Mouse (Mus musculus) liver, embryonic 16.5 days (tissue): ENCODE results near the gene Idnk. TPM values are rescaled to one million over a fixed set of nuclear protein-coding genes. Genes with fewer than 3 reads are reported as not detected.

Experiments used
- ATAC-seq: fragments of 200-750 bp; cut with Nextera tagmentation; 2 replicates; pipeline ENCODE4 v1.8.0; 2017; ENCODE audit warnings: low read depth, mild to moderate bottlenecking, moderate number of reproducible peaks, moderate library complexity
- H3K27ac ChIP-seq: fragments of 300-500 bp; sonication (generic); 2 replicates; pipeline ENCODE4 v1.5.1; 2014; ENCODE audit warnings: mild to moderate bottlenecking, low read length
- H3K27me3 ChIP-seq: fragments of 300-500 bp; sonication (generic); 2 replicates; pipeline ENCODE4 v1.6.1; 2014; ENCODE audit warnings: low read depth, low read length, mixed read lengths; ENCODE audit not compliant: control insufficient read depth, insufficient read depth
- H3K36me3 ChIP-seq: fragments of 300-500 bp; sonication (generic); 2 replicates; pipeline ENCODE4 v1.6.1; 2014; ENCODE audit warnings: mild to moderate bottlenecking; ENCODE audit not compliant: control insufficient read depth, insufficient read depth
- H3K4me1 ChIP-seq: fragments of 300-500 bp; sonication (generic); 2 replicates; pipeline ENCODE4 v1.6.1; 2014; ENCODE audit warnings: low read depth, low read length, mixed read lengths; ENCODE audit not compliant: control insufficient read depth
- H3K4me2 ChIP-seq: fragments of 300-500 bp; sonication (generic); 2 replicates; pipeline ENCODE4 v1.6.1; 2014; ENCODE audit warnings: low read depth, low read length, mixed read lengths
- H3K4me3 ChIP-seq: fragments of 300-500 bp; sonication (generic); 2 replicates; pipeline ENCODE4 v1.5.1; 2014; ENCODE audit warnings: low read depth, mild to moderate bottlenecking, low read length
- H3K9ac ChIP-seq: fragments of 300-500 bp; sonication (generic); 2 replicates; pipeline ENCODE4 v1.6.1; 2014; ENCODE audit warnings: low read depth, low read length
- H3K9me3 ChIP-seq: fragments of 300-500 bp; sonication (generic); replicated peaks from 2 replicates; pipeline ENCODE4 v1.6.1; 2016; ENCODE audit warnings: low read length; ENCODE audit not compliant: control insufficient read depth
- WGBS: fragments of 180-500 bp; shearing (Covaris S2); extraction: QIAGEN DNeasy Blood & Tissue Kit; methylation state at CpG from one replicate; pipeline ENCODE4 v1.1.7; 2014; ENCODE audit not compliant: insufficient replicate concordance; 5-methylcytosine and 5-hydroxymethylcytosine counted together
- polyA plus RNA-seq: library from polyadenylated mRNA; unstranded; fragments of >200 nt; fragmentation: Nextera tagmentation; extraction: Ambion mirVana; gene quantifications from 2 replicates; pipeline ENCODE4 v1.2.1, GENCODE M21; 2015

Idnk gene
- 18.3 and 18.9 TPM in 2 replicates for polyA plus RNA-seq

GRCm38 (mm10) chr13:58157447-58158098, at the start of gene Idnk:
Gene Idnk (plus strand): TSS chr13:58157649.
- WGBS: 0% methylated on average over 30 of the region's 30 CpGs
- Histone ChIP-seq H3K9ac (peak within 1 kb of the TSS; percentile 77), H3K4me3 (peak within 1 kb of the TSS; percentile 81), H3K36me3 (peaks cover 13% of the 10 kb centered on the region; the same call in 1 of the 2 replicates), H3K27ac (peak within 1 kb of the TSS; percentile 84), H3K4me1 (peaks cover 10% of the 10 kb centered on the region), H3K4me2 (peak within 1 kb of the TSS; percentile 97), H3K27me3 (no peaks in the 10 kb centered on the region), H3K9me3 (no peaks in the 10 kb centered on the region)
- ATAC-seq: peak; percentile 91

- 71% methylated on average over 6 of the region's 6 CpGs for WGBS
Measured at GRCm38 (mm10) chr13:58111306-58111705, 46.1 kb upstream of the Idnk start.

GRCm38 (mm10) chr13:58112191-58112590, 45.3 kb upstream of the Idnk start:
- no peaks in the 10 kb centered on the region; the same call in none of the 2 replicates for H3K4me1 ChIP-seq
- peak overlapping the region; percentile 58 for H3K4me3 ChIP-seq
- peaks cover 35% of the 10 kb centered on the region for H3K27me3 ChIP-seq
- no peak overlapping the region for H3K27ac ChIP-seq
- H3K36me3 ChIP-seq: no peaks in the 10 kb centered on the region
- H3K9ac ChIP-seq: no peak overlapping the region
- WGBS: 45% methylated on average over 10 of the region's 10 CpGs
- H3K9me3 ChIP-seq: no peaks in the 10 kb centered on the region
- peak overlapping the region; percentile 5; the same call in 1 of the 2 replicates for H3K4me2 ChIP-seq
- no peak for ATAC-seq

More at GRCm38 (mm10) chr13:58111306-58111705, 46.1 kb upstream of the Idnk start:
- Histone ChIP-seq H3K27ac (no peak overlapping the region), H3K4me3 (no peak overlapping the region), H3K4me2 (no peak overlapping the region), H3K9me3 (no peaks in the 10 kb centered on the region), H3K27me3 (peaks cover 34% of the 10 kb centered on the region), H3K36me3 (no peaks in the 10 kb centered on the region), H3K4me1 (no peaks in the 10 kb centered on the region; the same call in none of the 2 replicates), H3K9ac (no peak overlapping the region)
- ATAC-seq: no peak

- no peak for ATAC-seq
- WGBS: 10% methylated on average over 11 of the region's 11 CpGs
- H3K36me3 ChIP-seq: no peaks in the 10 kb centered on the region
- peak overlapping the region; percentile 64 for H3K4me2 ChIP-seq
- H3K27me3 ChIP-seq: peaks cover 35% of the 10 kb centered on the region
- no peak overlapping the region for H3K27ac ChIP-seq
- peak overlapping the region; percentile 44 for H3K9ac ChIP-seq
- H3K4me3 ChIP-seq: peak overlapping the region; percentile 58
- H3K4me1 ChIP-seq: no peaks in the 10 kb centered on the region; the same call in none of the 2 replicates
- no peaks in the 10 kb centered on the region for H3K9me3 ChIP-seq
Measured at GRCm38 (mm10) chr13:58112601-58113041, 44.8 kb upstream of the Idnk start.

- peak within 1 kb of the TSS; percentile 58 for H3K4me3 ChIP-seq
- no peaks in the 10 kb centered on the region; the same call in none of the 2 replicates for H3K4me1 ChIP-seq
- H3K27me3 ChIP-seq: peaks cover 35% of the 10 kb centered on the region
- H3K27ac ChIP-seq: no peak within 1 kb of the TSS
- 1% methylated on average over 35 of the region's 35 CpGs for WGBS
- H3K4me2 ChIP-seq: peak within 1 kb of the TSS; percentile 64
- H3K9me3 ChIP-seq: no peaks in the 10 kb centered on the region
- no peaks in the 10 kb centered on the region for H3K36me3 ChIP-seq
- peak; percentile 51 for ATAC-seq
- H3K9ac ChIP-seq: peak within 1 kb of the TSS; percentile 44
Measured at GRCm38 (mm10) chr13:58113061-58113900, 44.2 kb upstream of the Idnk start, which contains the start of gene Klhl3. Gene Klhl3 (minus strand): TSS chr13:58113592.

GRCm38 (mm10) chr13:58115227-58115626, 42.2 kb upstream of the Idnk start:
- H3K4me3 ChIP-seq: no peak overlapping the region
- H3K9me3 ChIP-seq: no peaks in the 10 kb centered on the region
- H3K27me3 ChIP-seq: peaks cover 35% of the 10 kb centered on the region
- H3K27ac ChIP-seq: no peak overlapping the region
- 9% methylated on average over 13 of the region's 13 CpGs for WGBS
- no peak overlapping the region for H3K4me2 ChIP-seq
- H3K4me1 ChIP-seq: no peaks in the 10 kb centered on the region; the same call in none of the 2 replicates
- no peaks in the 10 kb centered on the region for H3K36me3 ChIP-seq
- peak; percentile 53 for ATAC-seq
- H3K9ac ChIP-seq: no peak overlapping the region

- Histone ChIP-seq H3K27me3 (peaks cover 35% of the 10 kb centered on the region), H3K27ac (no peak overlapping the region), H3K4me1 (no peaks in the 10 kb centered on the region; the same call in none of the 2 replicates), H3K9ac (no peak overlapping the region), H3K4me2 (no peak overlapping the region), H3K4me3 (no peak overlapping the region), H3K9me3 (no peaks in the 10 kb centered on the region), H3K36me3 (no peaks in the 10 kb centered on the region)
- no peak for ATAC-seq
- WGBS: 55% methylated on average over 2 of the region's 2 CpGs
Measured at GRCm38 (mm10) chr13:58116801-58117200, 40.6 kb upstream of the Idnk start.

GRCm38 (mm10) chr13:58117318-58118017, 40.0 kb upstream of the Idnk start:
- H3K4me1 ChIP-seq: no peaks in the 10 kb centered on the region; the same call in none of the 2 replicates
- no peak overlapping the region for H3K4me3 ChIP-seq
- H3K27me3 ChIP-seq: peaks cover 29% of the 10 kb centered on the region
- 34% methylated on average over 8 of the region's 8 CpGs for WGBS
- H3K9ac ChIP-seq: no peak overlapping the region
- ATAC-seq: no peak
- no peaks in the 10 kb centered on the region for H3K36me3 ChIP-seq
- no peak overlapping the region for H3K4me2 ChIP-seq
- H3K27ac ChIP-seq: no peak overlapping the region
- H3K9me3 ChIP-seq: no peaks in the 10 kb centered on the region
